Mouse (Mus musculus) ES-E14 (cell line): ENCODE measurements at regions not wholly inside any gene's neighbourhood (a gene's known extent, or its start where the extent isn't known, plus 50 kb on each side); places are given as distances from the start of the nearest gene placed in this dataset.

Source experiments
- DNase-seq: peaks from one replicate; pipeline ENCODE4 v3.0.0-alpha.2; 2013; ENCODE audit warnings: low read depth, low spot score
- H3K27ac ChIP-seq: 2 replicates; pipeline ENCODE4 v1.5.1; 2012; ENCODE audit warnings: low read depth, mild to moderate bottlenecking, low read length, moderate library complexity, mixed read lengths; ENCODE audit not compliant: poor library complexity, insufficient read depth, severe bottlenecking
- H3K36me3 ChIP-seq: 2 replicates; pipeline ENCODE4 v1.6.1; 2012; ENCODE audit warnings: mild to moderate bottlenecking, low read length, moderate library complexity, mixed read lengths; ENCODE audit not compliant: control insufficient read depth, poor library complexity, insufficient read depth, severe bottlenecking
- H3K4me1 ChIP-seq, 2 experiments: fragments of 150-350 bp in 1 of 2; sonication (generic) in 1 of 2; 2 replicates each; pipeline ENCODE4 v1.6.1; 2012; ENCODE audit warnings: low read length in 2 of 2, mild to moderate bottlenecking in 1 of 2, mixed read lengths in 1 of 2; ENCODE audit not compliant: control insufficient read depth in 2 of 2, insufficient read depth in 2 of 2, poor library complexity in 1 of 2
- H3K4me3 ChIP-seq, 2 experiments: fragments of 150-350 bp in 1 of 2; sonication (generic) in 1 of 2; 2 replicates each; pipeline ENCODE4 v1.5.1; 2012; ENCODE audit warnings: low read length in 2 of 2, low read depth in 1 of 2, mild to moderate bottlenecking in 1 of 2, mixed read lengths in 1 of 2; ENCODE audit not compliant: insufficient read depth in 1 of 2, poor library complexity in 1 of 2, severe bottlenecking in 1 of 2
- H3K9ac ChIP-seq: 2 replicates; pipeline ENCODE4 v1.6.1; 2012; ENCODE audit warnings: low read depth, mild to moderate bottlenecking, low read length, mixed read lengths; ENCODE audit not compliant: poor library complexity, insufficient read depth, severe bottlenecking
- H3K9me3 ChIP-seq: fragments of 150-350 bp; sonication (generic); 2 replicates; pipeline ENCODE4 v1.6.1; 2012; ENCODE audit warnings: low read depth, mild to moderate bottlenecking, low read length; ENCODE audit not compliant: control insufficient read depth, insufficient read depth
- CHD2 ChIP-seq: IDR thresholded peaks from 2 replicates; pipeline ENCODE4 v1.6.1; 2014; ENCODE audit warnings: mild to moderate bottlenecking, low read depth, low read length, inconsistent platforms
- HCFC1 ChIP-seq: IDR thresholded peaks from 2 replicates; pipeline ENCODE4 v1.6.1; 2012; ENCODE audit warnings: low read length, inconsistent platforms, borderline replicate concordance; ENCODE audit not compliant: insufficient read depth
- MAFK ChIP-seq: IDR thresholded peaks from 2 replicates; pipeline ENCODE4 v1.6.1; 2014; ENCODE audit warnings: mild to moderate bottlenecking, low read depth, low read length, inconsistent platforms; ENCODE audit not compliant: insufficient read depth
- ZC3H11A ChIP-seq: IDR thresholded peaks from 2 replicates; pipeline ENCODE4 v1.6.1; 2012; ENCODE audit warnings: low read depth, mild to moderate bottlenecking, inconsistent platforms, low read length, borderline replicate concordance
- ZNF384 ChIP-seq: IDR thresholded peaks from 2 replicates; pipeline ENCODE4 v1.6.1; 2012; ENCODE audit warnings: low read depth, low read length, inconsistent platforms
- in situ Hi-C, 2 experiments: fragments of 600-800 bp; cut with MboI; formaldehyde crosslinking; loops; one replicate each; pipeline ENCODE4 v1.15.1; 2025; ENCODE audit warnings: low sequenced_read_pairs in 2 of 2, inconsistent platforms in 1 of 2; ENCODE audit not compliant: unreplicated experiment in 2 of 2

- H3K36me3 ChIP-seq, result no peaks in the 10 kb centered on the region
- TF ChIP-seq ZC3H11A (no peak), ZNF384 (no peak), MAFK (no peak), HCFC1 (no peak), CHD2 (no peak)
- no peaks in the 10 kb centered on the region for H3K4me1 ChIP-seq
- H3K27ac ChIP-seq, result no peak overlapping the region
- H3K9ac ChIP-seq, result no peak overlapping the region
- no peaks in the 10 kb centered on the region for H3K9me3 ChIP-seq
- no peak overlapping the region for H3K4me3 ChIP-seq
- no peak for DNase-seq
- in situ Hi-C loops, result no loop called here
Measured at GRCm38 (mm10) chr12:104626054-104626453, 125.7 kb downstream of the Dicer1 start.

GRCm38 (mm10) chr12:104623896-104624685, 127.7 kb downstream of the Dicer1 start:
- no peak overlapping the region for H3K4me3 ChIP-seq
- H3K27ac ChIP-seq, result no peak overlapping the region
- no peaks in the 10 kb centered on the region for H3K36me3 ChIP-seq
- in situ Hi-C loops, result no loop called here
- H3K9ac ChIP-seq, result no peak overlapping the region
- DNase-seq, result no peak
- no peaks in the 10 kb centered on the region for H3K4me1 ChIP-seq
- no peaks in the 10 kb centered on the region for H3K9me3 ChIP-seq
- TF ChIP-seq ZC3H11A (no peak), ZNF384 (no peak), CHD2 (no peak), HCFC1 (no peak), MAFK (no peak)

DNA sequence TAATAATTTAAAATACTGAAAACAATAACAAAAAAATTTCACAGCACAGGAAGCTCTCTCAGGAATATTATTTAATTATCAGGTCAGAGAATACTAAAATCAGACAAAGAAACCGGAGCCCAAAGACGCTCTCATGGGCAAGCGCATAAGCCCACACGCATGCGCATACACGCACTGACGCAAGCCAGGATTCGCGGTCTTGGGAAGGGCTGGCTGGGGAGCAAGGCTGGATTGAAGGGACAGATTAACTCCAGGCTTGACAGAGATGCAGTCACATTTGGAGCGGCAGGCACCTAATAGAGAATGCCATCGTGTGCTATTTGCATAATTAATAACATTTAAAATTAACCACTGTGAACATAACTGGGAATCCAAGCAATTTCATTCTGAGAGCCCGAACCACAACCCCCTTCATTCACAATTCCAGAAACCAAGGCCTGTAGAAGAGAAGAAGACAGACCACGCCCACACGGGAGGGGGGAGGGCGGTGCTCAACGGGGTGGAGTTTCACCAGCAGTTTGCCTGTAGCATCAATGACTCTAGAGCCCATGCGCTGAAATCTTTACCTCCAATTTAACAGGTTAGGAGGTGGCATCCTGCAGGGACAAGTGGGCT, 134.5 kb downstream of the Dicer1 start:
- DNase-seq, result peak; percentile 80
- TF ChIP-seq HCFC1 (no peak), MAFK (no peak), ZC3H11A (no peak), ZNF384 (no peak), CHD2 (no peak)
- H3K27ac ChIP-seq, result no peak overlapping the region
- H3K9me3 ChIP-seq, result no peaks in the 10 kb centered on the region
- in situ Hi-C loops, result no loop called here
- H3K4me3 ChIP-seq, result peak overlapping the region in 1 of 2 experiments; percentile 68; a peak in 2 of 4 replicates
- H3K9ac ChIP-seq, result no peak overlapping the region
- no peaks in the 10 kb centered on the region for H3K36me3 ChIP-seq
- no peaks in the 10 kb centered on the region; a peak in 1 of 4 replicates for H3K4me1 ChIP-seq

- DNase-seq, result peak; percentile 36
- Histone ChIP-seq H3K4me3 (peak overlapping the region in 1 of 2 experiments; percentile 63; a peak in 3 of 4 replicates), H3K9ac (no peak overlapping the region; the same call in 1 of the 2 replicates), H3K9me3 (no peaks in the 10 kb centered on the region), H3K36me3 (no peaks in the 10 kb centered on the region), H3K27ac (no peak overlapping the region), H3K4me1 (no peaks in the 10 kb centered on the region; a peak in 1 of 4 replicates)
- in situ Hi-C loops, result no loop called here
- TF ChIP-seq CHD2, result peak; percentile 54; the same call in 1 of the 2 replicates
- no peak for TF ChIP-seq ZNF384
Measured at GRCm38 (mm10) chr12:104614240-104614639, 137.5 kb downstream of the Dicer1 start.
